Mouse (Mus musculus) CD4-positive helper T cell, adult 2 months (primary cell): ENCODE data around the gene Adam6a.
"Not testable (repeated sequence)": the region's sequence is repeated elsewhere in the genome, so short reads cannot be mapped to it uniquely, and the experiment has no call there.

Source experiments
- DNase-seq: peaks from one replicate; pipeline ENCODE4 v3.0.0-alpha.2; 2012; ENCODE audit warnings: low read depth, missing footprints, low spot score

Adam6a gene

GRCm38 (mm10) chr12:113543608-113544007 is at the start of gene Adam6a:
TSS of gene Adam6a (plus strand) at chr12:113543908.
- not testable (repeated sequence) for DNase-seq

GRCm38 (mm10) chr12:113525901-113526300 is 17.8 kb upstream of the Adam6a start:
- DNase-seq = no peak

DNA sequence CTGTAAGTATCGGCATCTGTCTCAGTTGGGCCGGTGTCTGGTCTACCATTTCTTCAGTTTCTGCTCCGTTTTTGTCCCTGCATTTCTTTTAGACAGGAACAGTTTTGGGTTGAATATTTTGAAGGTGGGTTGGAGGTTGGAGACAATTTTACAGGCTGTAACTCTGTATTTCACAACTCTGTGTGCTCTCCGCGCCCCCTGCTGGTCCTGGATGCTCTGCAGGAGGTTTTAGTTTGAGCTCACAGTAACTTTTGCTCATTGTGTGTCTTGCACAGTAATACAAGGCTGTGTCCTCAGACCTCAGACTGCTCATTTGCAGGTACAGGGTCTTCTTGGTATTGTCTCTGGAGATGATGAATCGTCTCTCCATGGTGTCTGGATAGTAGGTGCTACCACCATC is 34.5 kb downstream of the Adam6a start:
- peak; percentile 26 for DNase-seq

GRCm38 (mm10) chr12:113588001-113588400 is 44.3 kb downstream of the Adam6a start:
- peak; percentile 5 for DNase-seq
